Mouse (Mus musculus) myocyte (in vitro differentiated cells): ENCODE results near the gene Cdh1.

Experiments used
- CEBPB ChIP-seq: IDR thresholded peaks from 2 replicates; pipeline ENCODE4 v1.6.1; 2011; ENCODE audit warnings: mild to moderate bottlenecking, moderate library complexity; ENCODE audit not compliant: poor library complexity, insufficient read depth, severe bottlenecking
- E2F4 ChIP-seq: IDR thresholded peaks from one replicate; pipeline ENCODE4 v1.6.1; 2011; ENCODE audit warnings: mild to moderate bottlenecking, control low read depth, moderate library complexity; ENCODE audit not compliant: insufficient read depth
- MAX ChIP-seq: IDR thresholded peaks from one replicate; pipeline ENCODE4 v1.6.1; 2011; ENCODE audit warnings: low read depth, mild to moderate bottlenecking, control low read depth
- MYOD1 ChIP-seq, 3 experiments: IDR thresholded peaks; one replicate each; pipeline ENCODE4 v1.6.1; 2011; ENCODE audit warnings: control low read depth in 2 of 3, low read depth in 2 of 3, mild to moderate bottlenecking in 2 of 3, moderate library complexity in 1 of 3; ENCODE audit not compliant: insufficient read length in 2 of 3, control insufficient read depth in 1 of 3
- MYOG ChIP-seq, 3 experiments: IDR thresholded peaks; one replicate each; pipeline ENCODE4 v1.6.1; 2011; ENCODE audit warnings: control low read depth in 2 of 3, low read depth in 2 of 3, mild to moderate bottlenecking in 2 of 3; ENCODE audit not compliant: insufficient read length in 2 of 3, control insufficient read depth in 1 of 3, insufficient read depth in 1 of 3
- POLR2A ChIP-seq: IDR thresholded peaks from one replicate; pipeline ENCODE4 v1.6.1; 2011; ENCODE audit warnings: low read depth, mild to moderate bottlenecking, control low read depth, moderate library complexity; ENCODE audit not compliant: insufficient read length
- POLR2AphosphoS2 ChIP-seq: IDR thresholded peaks from one replicate; pipeline ENCODE4 v1.6.1; 2011; ENCODE audit warnings: low read depth, control low read depth; ENCODE audit not compliant: insufficient read length
- REST ChIP-seq: IDR thresholded peaks from one replicate; pipeline ENCODE4 v1.6.1; 2011; ENCODE audit warnings: mild to moderate bottlenecking, control low read depth, moderate library complexity; ENCODE audit not compliant: insufficient read depth, insufficient read length
- SRF ChIP-seq: IDR thresholded peaks from one replicate; pipeline ENCODE4 v1.6.1; 2011; ENCODE audit warnings: low read depth; ENCODE audit not compliant: control insufficient read depth, insufficient read length
- USF1 ChIP-seq: IDR thresholded peaks from one replicate; pipeline ENCODE4 v1.6.1; 2011; ENCODE audit warnings: low read depth, mild to moderate bottlenecking, control low read depth, moderate library complexity

- TF ChIP-seq MYOG (IDR thresholded peaks at IDR 0.05; ENCODE audit: control insufficient read depth in 1 of 3, insufficient read depth in 1 of 3, insufficient read length in 2 of 3, low read depth in 2 of 3) (peak in 2 of 3 experiments; percentile 56 to 73), POLR2A (no peak), POLR2AphosphoS2 (no peak), MYOD1 (IDR thresholded peaks at IDR 0.05; ENCODE audit: control insufficient read depth in 1 of 3, insufficient read length in 2 of 3, low read depth in 2 of 3) (peak in 1 of 3 experiments; percentile 44), CEBPB (no peak), MAX (no peak), REST (no peak), SRF (no peak), E2F4 (no peak), USF1 (no peak)
These were observed 25.3 kb downstream of the Cdh1 start for GRCm38 (mm10) chr8:106628291-106628964.
